Mouse (Mus musculus): Measurements from ENCODE around the gene Paqr3.

Gene Paqr3

DNA sequence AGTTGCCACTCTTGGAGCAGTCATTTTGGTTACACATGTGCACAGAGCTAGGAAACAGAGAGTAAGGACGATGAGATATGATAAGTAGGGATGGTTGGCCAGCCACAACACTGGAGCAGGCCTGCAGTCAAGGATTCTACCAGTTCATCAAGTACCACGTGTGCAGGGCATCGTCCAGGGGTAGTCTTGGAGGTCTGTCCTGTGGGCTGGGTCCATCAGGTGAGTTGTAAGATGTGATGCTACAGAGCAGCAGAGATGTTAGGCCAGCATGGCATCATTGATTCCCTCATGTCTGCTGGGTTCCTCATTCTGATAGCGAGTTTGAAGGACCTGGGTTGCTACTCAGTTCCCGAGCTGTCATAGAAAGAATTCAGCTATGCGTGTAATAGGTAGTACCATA lies 26.3 kb downstream of the Paqr3 start:
- in situ Hi-C loops (cut with MboI, MseI): no loop called here

DNA sequence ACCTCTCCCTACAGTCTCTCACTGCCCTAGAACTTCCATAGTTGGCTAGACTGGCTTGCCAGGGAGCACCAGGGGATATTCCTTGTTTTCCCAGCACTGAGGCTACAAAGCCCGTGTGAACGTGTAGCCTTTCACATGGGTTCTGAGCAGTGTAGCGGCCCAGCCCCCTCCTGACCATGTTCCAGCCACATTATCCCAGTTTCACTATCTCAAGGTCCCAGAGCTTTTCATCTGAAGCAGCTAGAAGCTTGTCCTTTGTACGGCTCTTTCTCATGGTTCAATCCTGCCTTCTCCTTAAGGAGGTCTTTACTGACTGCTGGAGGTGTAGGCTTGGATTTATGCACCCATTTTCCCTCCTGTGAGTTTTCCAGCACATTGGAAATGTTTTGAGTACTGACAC lies 26.9 kb downstream of the Paqr3 start:
- in situ Hi-C loops (cut with MboI, MseI): no loop called here

DNA sequence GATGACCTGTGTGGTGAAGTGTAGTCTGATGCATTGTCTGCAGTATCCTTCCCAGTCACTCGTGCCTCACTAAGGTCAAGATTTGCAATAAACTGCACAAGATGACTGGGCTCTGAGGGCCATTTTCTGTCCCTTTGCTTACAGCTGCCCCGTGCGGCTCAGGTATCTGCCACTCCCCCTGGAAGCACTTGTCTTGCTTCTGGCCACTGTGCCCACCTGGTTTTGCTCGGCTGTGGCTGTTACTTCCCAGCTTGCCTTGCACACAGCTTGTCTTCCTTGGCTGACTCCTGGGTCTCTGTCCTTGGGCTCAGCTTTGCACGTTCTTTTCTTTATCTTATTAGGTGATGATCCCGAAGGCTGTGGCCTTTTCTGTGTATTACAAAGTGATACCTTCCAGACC lies 27.7 kb downstream of the Paqr3 start:
- in situ Hi-C loops (cut with MboI, MseI): no loop called here

DNA sequence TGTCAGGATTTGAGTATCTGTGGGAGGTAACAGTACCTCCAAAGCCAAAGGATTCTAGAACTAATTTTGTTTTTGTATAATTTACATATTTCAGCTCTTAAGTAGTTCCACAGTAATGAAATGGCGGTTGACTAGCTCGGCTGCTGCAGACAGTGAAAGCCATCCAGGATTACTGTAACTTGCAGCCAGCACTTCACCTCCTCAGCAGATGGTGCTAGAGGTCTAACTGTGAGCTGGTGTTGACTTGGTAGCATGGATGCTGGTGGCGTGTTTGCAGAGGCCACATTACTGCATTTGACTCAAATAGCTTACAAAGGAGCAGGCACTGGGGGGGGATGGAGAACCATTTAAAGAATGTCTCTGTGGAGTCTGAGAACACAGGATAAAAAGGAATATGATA lies 29.9 kb downstream of the Paqr3 start:
- in situ Hi-C loops (cut with MboI, MseI): no loop called here

DNA sequence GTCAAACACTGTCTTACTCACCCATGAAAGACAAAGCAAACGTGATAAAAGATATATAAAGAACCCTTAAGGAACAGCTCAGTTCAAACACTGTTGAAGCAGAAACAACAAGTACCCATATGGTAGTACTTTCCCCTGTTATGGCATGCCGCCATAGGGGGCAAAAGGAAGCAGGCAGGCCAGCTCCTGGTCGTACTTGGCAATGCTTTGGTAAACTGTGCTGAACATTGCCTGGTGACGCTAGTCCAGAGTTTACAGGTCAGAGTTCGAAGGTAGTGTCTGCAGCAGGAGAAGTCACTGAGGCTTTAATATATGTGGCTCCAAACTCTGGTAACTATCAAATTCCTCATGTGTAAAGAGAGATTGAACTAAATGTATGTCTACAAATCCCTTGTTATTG lies 32.8 kb downstream of the Paqr3 start:
- in situ Hi-C loops (cut with MboI, MseI): no loop called here

DNA sequence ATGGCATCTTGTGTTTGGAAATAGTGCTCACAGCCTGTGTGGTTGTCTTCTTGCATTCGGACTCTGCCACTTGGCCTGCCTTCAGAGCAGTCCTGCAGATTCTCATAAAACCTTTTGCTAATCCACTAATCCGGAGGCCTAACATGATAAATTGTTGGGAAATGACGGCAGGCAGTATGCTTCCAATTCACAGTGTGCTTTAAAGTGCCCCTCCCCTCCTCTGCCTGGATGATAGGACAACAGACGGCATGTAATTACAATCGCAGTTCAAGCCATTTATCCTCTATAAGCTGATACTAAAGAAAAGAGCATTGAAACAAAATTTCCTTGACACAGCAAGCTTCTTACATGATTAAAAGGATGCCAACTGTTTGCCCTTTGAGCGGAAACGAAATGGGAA lies 33.7 kb downstream of the Paqr3 start:
- in situ Hi-C loops (cut with MboI, MseI): no loop called here

DNA sequence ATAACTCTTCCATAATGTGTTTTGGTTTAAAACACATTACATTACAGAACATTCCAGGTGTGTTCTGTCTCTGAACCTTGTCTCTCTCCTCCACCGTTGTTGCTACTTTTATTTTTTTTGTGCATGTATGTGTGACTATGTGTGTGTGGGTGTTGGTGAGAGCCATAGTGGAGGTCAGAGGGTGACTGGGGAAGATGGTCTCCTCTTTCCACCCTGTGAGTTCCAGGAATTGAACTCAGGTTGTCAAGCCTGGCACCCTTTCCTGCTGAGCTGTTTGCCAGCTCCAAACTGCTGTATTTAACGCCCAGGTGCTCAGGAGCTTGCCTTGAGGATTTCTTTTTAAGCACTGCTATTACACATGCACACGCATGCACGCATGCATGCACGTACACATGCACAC lies 35.2 kb downstream of the Paqr3 start:
- in situ Hi-C loops (cut with MboI, MseI): no loop called here

DNA sequence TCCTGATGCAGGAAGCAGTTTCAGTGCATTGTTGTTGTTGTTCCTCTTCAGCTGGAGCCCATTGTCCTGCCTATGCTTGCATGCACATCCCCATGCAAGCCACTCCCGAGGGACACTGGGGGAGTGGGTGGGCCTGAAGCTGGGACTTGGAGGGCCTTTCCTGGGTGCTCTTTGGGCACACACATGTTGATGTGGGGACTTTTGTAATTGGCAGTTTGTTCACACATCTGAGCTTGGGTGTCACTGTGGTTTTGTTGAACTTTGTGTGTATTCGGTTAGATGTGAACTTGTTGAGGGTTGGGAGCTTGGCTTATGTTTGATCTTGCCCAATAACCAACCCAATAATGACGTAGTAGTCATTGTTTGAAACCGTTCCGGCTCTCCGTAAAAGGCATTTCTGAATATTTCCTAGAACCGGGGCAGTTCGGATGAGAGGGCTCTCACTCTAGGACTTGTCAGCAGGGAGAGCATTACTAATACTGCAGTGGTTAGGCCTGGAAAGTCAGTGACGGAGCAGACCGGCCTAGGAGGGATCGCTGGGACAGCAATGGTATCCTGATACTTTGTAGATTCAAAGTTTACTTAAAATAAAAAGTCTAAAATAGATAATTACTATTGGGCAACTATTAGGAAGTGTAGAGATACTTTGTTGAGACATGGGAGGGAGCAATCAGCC lies 35.8 kb downstream of the Paqr3 start:
- in situ Hi-C loops (cut with MboI, MseI): no loop called here

DNA sequence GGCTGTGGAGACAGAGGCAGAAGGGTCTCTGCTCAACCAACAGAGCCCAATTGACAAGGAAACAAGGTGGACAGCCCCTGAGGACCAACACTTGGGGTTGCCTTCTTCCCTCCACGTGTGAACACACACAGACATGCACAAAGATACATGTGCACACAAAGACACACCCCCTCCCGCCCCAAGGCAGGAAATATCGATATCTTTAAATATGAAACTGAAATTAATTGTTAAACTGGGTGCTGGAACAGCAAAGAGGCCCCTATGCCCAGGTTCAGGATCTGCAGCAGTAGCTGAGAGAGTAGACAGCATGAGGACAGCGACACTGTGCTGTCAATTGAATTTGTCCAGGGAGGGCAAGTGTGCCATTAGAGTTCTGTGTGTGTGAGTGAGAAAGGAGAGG lies 45.6 kb downstream of the Paqr3 start:
- in situ Hi-C loops (cut with MboI, MseI): no loop called here

DNA sequence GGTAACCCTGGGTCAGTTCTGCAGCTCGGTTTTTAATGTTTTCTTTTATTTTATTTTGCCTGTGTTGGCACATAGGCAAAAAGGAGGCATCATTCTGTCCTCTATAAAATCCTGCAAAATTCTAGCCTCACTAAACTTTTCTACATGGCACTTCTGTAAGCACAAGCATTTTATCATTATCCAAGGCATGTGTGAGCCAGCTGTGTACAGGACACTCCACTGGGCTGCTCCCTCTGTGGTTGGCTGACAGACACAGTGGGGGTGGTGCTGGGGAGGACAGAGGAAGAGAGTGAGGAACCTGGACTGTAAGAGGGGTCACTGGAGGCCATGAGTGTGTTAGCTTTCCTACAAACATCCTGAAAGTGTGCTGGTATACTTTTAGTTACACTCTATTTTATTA lies 49.4 kb downstream of the Paqr3 start:
- in situ Hi-C loops (cut with MboI, MseI): no loop called here

DNA sequence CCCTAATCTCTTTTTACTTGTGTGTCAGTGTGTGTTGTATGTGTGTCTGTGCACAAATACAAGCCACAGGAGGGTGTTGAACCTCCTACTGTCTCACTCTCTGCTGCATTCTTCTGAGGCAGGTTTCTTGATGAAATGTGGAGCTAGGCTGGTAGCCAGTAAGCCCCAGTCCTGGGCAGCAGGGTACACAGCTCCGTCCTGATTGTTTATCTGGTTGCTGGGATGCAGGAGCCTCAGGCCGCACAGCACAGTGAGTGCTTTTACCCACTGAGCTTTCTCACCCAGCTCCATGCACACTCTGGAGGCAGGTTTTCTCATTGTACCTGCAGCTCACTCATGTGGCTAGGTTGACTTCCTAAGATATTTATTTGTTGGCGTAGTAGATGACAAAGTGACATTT lies 50.5 kb downstream of the Paqr3 start:
- in situ Hi-C loops (cut with MboI, MseI): no loop called here

DNA sequence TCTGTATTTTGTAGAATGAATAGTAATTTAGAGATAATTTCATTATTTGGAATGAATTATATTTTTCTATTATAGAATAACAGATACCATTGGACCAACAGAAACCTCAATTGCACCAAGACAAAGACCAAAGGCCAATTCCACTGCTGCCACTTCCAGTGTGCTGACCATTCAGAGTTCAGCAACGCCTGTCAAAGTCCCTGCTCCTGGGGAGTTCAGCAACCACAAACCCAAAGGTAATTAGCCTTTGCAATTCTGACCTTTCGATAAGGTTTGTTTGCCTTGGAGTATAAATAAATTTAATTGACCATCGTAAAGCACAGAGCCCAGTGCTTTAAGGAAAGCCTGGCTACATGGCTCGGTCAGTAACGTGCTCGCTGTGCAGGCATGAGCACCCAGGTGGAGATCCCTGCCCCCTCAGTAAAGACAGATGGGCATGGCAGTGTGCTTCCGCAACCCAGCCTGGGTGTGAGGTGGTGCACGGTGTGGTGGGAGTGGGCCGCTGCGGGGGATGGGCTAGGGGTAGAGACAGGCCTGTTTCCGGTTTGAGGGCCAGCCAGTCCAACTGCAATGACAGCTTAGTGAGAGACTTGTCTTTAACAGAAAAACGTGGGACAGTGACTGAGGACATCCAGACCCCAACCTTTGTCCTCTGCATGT lies 54.5 kb downstream of the Paqr3 start:
- in situ Hi-C loops (cut with MboI, MseI): loop anchor here (5.0 kb wide), 2 partner anchors 140 to 190 kb away; no protein-coding TSS in a partner anchor

DNA sequence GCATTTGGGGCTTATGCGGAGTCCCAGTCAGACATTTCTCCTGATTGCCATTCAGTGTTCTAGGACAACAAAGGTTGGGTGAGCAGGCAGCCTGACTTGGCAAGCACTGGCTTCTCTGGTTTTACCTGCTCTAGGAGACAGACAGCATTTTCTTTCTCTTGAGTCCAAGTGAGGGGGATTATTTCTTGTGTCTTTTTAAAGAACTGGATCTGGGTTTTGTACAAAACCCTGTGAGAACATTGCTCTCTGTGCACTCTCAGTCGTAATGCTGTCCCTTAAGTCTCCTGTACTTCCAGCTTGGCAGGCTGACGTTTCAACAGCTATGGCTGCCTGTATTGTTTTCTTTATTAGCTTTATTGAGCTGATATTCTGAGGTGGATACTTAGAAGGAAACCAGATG lies 55.0 kb downstream of the Paqr3 start:
- in situ Hi-C loops (cut with MboI, MseI): loop anchor here (5.0 kb wide), 2 partner anchors 139 to 189 kb away; no protein-coding TSS in a partner anchor

DNA sequence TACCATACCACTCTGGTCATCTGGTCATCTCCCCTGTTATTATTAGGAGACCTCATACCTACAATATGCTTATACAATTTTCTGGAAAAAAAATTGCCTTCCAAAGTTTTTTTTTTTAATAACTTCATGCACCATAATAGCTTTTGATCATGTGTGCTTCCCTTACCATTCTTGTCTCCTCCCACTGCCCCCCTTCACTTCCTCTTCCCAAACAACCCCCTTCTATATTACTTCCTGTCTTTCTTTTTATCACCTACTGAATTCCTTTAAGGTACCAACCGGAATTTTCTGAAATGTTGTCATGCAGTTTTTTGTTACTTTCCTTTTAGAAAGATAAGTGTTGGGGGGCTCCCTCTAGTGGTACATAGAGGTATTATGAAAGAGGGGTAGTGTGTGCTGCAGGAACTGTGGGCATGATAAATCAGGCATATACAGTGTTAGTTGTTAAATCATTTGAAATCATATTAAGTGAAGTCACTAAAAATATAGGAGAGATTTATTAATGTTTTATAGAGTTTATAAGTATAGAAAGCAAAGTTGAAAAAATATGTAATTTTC lies 55.8 kb downstream of the Paqr3 start:
- in situ Hi-C loops (cut with MboI, MseI): loop anchor here (5.0 kb wide), 2 partner anchors 138 to 188 kb away; no protein-coding TSS in a partner anchor

DNA sequence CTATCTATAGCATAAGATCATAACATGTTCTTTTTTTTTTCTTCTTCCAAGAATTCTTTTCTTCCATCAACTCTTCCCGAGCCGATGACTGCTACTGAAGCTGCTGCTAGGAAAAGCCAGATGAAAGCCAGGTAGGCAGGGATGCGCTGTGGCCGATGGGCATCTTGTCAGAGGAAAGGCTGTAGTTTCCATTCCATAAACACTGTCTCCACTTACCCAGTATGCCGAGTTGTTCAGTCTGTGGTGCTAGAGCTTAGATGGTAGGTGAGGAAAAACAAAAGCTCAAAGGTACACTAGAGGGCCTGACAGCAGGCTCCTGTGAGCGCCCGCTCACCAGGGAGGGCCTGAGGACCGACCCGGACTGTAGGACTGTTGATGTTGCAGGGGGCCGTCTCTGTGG lies 56.6 kb downstream of the Paqr3 start:
- in situ Hi-C loops (cut with MboI, MseI): loop anchor here (5.0 kb wide), 2 partner anchors 138 to 188 kb away; no protein-coding TSS in a partner anchor

DNA sequence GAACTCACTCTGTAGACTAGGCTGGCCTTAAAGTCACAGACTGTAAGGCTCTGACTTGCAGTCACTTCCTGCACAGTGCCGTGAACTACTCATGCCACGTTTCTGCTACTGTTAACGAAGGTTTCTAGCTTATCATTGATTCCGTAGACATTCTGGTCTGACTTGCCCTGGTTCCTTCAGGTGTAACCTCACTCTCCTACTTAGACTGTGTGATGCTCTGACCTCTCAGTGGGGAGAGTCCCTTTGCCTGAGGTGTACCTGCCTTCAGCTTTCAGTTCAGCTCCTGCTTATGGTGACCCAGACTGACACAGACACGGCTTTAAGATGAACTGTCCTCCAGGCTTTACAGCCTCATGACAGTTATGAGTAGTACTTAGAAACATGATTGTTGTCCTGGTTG lies 57.2 kb downstream of the Paqr3 start:
- in situ Hi-C loops (cut with MboI, MseI): no loop called here

DNA sequence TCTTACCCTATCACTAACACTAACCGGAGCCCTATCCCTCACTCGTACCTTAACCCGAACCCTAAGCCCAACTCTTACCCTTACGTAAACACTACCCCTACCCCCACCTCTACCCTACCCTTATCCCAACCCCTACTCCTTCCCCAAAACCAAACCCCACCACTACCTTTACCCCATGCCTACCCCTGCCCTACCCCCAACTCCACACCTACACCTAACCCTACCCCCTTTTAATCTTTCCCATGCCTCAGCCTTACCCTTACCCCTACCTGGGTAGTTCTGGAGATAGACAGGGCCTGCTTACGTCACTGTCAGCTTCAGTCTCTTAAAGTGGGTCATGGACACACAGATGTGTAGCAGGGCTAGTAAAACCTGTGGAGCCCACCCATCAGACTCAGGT lies 62.5 kb downstream of the Paqr3 start:
- in situ Hi-C loops (cut with MboI, MseI): no loop called here

DNA sequence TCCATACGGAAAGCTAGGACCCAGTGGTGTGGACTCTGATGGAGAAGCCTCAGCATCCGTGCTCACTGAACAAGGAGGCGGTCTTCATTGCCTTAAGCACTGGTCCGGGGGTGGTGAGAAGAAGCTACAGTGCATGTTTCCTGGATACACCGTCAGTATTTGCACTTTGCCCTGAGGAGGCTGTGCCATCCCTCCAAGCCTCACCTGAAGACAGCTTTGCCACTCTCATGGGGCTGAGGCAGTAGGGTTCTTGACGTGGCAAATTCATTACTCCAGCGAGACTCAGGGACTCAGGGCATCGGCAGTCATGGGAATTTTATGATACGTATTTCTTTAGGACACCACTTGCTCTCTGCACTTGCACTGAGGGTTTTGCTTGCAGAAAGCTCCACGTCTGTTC lies 64.7 kb downstream of the Paqr3 start:
- in situ Hi-C loops (cut with MboI, MseI): no loop called here

DNA sequence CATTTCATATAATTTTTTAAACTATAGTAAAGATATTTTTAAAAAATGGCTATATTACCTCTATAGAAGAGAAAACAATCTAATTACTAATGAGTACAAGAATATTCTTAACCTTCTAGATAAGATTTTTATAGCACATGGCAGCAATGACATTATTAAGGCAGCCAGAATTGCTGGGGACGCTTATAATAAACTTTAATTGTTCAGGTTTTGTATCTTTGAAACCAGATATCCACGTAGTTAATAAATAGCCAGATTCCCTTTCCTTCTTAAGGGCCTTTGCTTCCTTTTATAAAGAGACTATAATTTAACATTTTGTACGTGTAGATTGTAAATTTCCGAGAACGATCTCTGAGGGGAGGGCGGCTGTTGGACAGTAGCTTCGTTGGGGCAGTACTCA lies 66.1 kb downstream of the Paqr3 start:
- in situ Hi-C loops (cut with MboI, MseI): no loop called here

Data from T-helper 1 cell (primary cell).